Mouse (Mus musculus) kidney, adult 2 months (tissue): ENCODE data around the gene Galns.

ENCODE experiments used
- CTCF ChIP-seq: fragments of 200-500 bp; conservative IDR thresholded peaks from 2 replicates; pipeline ENCODE4 v1.5.1; 2011; ENCODE audit warnings: low read depth, mild to moderate bottlenecking, control low read depth, low read length, moderate library complexity, mixed read lengths; ENCODE audit not compliant: insufficient read depth, insufficient read length
- POLR2A ChIP-seq: fragments of 200-500 bp; IDR thresholded peaks from one replicate; pipeline ENCODE4 v1.6.1; 2011; ENCODE audit warnings: low read depth, low read length, control low read depth

- TF ChIP-seq POLR2A (no peak), CTCF (no peak)
These were observed 5.1 kb upstream of the Galns start for GRCm38 (mm10) chr8:122616181-122616905.
